Mouse (Mus musculus) spleen, postnatal 36 days (tissue): ENCODE results near the gene Sema3b.

Experiments used
- DNase-seq, 2 experiments: peaks; one replicate each; pipeline ENCODE4 v3.0.0; 2022; ENCODE audit warnings: low spot score in 2 of 2, mixed read lengths in 1 of 2

The Sema3b gene

DNA sequence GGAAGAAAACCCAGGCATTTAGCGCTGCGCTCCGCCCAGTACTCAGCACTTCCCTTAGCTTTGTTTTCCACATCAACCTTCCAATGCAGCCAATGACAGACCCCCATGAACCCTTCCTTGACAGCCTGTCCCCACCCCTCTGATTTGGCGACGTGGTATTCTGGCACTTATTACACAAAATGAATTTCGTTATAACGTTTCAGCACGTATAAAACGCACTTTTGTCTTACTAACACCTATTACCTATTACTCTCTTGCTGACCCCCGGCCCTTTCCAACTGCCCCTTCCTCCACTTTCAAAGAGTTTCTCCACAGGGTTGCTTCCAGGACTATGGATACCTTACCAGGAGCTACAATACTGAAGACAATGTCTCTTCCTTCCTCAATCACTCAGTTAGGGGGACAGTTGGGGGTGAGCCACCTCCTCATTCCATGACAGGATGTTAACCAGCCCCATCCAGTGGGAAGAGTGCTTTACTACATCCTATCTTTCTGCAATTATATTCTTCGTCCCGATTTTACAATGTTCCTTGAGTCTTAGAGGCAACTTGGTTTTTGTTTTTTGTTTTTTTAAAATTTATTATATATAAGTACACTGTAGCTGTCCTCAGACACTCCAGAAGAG lies 4.0 kb upstream of the Sema3b start:
- no peak for DNase-seq

DNA sequence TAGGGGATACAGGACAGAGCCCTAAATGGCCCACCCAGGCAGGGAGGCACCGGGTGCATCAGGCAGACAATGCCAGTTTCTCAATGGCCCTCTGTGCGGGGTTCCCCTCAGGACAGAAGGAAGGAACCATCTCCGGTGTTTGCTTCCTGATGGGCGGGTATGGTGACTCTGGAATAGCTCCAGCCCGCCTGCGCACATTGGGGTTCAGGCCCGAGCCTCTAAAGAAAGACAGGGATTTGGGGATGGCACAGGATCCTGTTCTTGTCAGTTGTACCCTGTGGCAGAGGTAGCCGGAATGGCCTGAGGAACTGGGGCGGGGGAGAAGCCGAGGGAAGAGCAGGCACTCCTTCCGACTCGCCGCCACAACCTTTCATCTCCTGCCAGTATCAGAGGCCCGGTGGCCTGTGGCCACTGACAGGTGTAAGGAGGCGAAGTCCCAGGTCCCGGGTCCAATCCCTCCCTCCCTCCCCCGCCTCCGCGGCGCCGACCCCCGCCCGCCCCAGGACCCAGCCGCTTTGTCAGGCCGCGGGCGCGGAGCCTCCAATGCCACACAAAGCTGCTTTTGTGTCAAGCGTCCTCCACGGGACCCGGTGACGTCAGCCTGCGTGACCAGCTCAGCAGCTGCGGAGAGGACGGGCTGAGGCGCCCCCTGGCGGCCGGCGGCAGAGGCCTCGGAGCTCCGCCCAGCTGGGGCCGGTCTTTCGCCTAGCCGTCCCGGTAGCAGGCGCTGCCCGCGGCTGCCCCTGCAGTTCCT lies 3.3 kb upstream of the Sema3b start:
- DNase-seq, result peak; percentile 95

DNA sequence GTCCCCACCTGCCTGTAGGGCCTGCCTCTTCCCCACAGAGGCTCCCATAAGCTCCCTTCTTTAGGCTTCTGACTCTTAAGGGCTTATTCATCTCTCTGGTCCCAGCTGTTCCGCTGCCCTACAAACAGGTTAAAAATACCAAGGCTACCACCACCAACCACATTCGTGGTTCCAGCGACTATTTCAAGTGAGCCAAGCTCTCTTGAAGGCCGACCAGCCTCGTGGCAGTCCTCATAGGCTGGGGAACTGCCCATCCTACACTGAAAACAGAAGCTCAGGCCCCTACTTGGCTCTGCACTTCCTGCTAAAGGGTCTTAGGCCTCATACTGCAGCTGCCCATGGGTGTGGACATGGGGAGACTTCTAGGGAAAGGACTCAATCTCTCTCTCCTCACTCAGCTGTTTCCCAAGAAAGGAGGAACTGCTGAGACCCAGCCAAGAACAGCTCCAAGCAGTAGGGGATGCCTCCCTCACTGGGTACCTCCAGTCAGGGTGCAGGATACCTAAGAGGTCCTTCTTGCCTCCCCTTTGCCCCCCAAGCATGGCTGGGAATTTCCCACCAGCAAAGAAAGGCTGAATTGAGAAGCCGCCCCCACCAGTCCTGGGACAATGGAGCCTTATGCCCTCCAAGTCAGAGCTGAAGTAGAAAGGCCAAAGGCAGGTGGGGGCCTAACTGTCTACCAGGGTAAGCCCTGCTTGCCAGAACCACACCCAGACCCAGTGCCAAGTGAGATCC lies 2.6 kb upstream of the Sema3b start:
- no peak for DNase-seq

DNA sequence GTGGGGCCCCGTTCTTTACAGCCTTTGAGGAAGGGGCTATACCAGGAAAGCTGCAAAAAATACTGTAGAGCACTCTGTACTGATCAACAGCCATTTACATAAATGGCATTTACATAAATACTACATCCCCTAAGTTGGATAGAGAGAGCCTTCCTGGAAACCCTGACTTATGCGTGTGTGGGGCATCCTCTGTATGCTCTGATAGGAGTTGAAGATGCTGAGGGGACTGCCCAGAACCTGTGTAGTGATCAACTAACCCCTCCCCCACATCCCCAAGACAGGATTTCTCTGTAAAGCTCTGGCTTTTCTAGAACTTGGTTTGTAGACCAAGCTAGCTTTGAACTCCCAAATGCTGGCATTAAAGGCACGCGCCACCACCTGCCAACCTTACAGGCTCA lies 403 bp upstream of the Sema3b start:
- DNase-seq, result no peak

DNA sequence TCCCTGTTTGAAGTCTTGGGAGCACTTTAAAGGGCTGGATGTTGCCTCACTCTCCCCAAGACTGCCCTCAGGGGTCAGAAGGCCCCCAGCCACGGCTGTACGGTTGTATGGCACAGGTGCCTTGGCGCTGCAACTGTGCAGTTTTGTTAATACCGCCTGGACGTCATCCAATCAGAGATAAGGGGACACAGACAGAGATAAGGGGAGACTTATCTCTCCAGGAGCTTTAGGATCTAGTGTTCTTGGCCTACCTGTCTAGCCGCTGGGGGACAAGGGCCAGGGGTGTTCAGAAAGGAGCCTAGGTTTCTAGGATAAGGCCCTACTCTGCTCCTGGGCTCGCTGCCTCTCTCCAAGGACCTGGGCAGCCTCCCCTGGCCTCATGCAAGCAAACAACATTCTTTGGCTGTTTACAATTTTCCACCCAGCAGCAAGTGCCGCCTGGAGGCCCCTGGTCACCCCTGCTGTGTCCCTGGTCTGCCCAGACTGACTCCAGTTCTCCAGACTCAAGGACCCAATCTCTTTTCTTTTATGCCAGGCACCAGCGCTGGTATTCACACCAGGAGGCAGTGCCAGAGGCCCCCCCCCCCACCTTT lies 1.3 kb downstream of the Sema3b start:
- no peak for DNase-seq

DNA sequence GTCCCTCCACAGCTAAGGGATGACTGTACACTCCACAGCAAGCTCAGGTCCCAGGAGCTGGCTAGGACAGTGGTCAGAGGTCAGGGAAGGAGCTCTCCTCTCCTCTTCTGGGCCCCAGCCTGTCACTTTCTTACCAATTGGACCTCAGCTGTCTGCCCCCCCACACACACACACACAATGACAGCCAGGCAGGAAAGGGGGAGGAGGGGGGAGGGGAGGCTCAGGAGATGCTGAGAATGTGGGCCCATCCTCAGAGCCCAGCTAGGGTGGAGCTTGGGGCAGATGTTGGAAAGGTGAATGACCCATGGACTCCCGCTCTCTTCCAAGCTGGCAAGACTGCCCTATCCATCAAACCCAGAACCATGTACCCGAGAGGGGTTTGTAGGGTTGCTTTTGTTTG lies 2.0 kb downstream of the Sema3b start:
- DNase-seq, result no peak

DNA sequence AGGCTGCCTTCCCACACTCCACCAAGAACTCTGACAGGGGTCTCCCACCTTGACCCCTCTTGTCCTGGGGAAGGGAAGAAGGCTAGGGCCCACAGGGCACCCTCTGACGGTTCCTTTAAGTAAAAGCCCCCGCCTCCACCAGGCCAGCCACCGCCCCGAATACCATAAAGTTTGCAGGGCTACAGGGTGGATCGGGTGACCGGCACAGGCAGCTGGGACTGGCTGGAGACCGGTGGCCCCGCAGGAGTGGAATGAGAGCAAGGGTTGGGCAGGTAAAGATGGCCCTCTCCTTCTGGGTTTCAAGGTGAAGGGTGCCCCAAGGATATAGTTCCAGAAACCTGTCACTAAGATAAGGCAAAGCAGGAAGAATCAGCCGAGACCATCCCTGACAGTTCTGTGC lies 2.4 kb downstream of the Sema3b start:
- DNase-seq, result no peak

DNA sequence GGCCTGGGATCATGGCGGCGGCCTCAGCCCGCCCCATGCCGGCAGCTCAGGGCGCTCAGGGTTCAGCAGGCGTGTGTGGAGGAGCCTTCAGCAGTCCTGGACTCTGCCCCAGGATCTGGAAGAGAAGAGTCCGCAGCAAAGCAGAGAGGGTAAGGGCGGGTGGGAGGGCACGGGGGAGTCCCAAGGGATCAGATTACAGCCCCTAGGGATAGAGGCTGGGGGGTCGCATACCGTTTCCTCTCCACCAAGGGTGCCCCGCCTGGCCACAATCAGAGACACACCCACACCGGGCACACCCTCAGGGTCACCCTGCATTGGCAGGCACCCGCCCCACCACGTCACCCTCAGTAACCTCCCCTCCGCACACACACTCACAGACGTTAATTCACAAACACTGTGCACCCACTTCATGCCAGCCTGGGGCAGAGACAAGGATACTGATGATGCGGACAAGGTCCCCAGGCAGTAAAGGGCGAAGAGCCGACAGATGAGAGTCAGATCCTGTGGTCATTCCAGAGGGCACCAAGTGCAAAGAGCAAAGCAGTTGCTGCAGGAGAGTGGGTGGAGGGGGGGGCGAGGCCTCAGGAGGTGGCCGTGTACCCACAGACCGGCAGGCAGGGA lies 3.9 kb downstream of the Sema3b start:
- no peak for DNase-seq

DNA sequence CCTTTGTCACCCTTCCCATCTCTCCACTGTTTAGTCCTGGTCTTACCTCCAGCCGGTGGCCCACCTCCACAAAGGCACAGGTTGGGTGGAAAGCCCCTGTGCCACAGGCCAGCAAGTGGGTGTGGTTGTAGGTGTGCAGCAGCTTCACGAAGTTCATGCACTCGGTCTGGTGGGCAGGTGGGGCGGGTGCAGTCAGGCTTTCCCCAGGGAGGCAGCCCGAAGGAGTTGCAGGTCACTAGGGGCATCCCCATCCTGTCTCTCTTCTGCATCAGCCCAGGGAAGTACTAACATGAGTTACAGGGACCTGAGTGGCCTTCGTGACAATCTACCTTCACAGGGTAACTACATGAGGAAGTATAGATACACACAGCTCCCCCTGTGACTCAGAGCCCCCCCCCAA lies 5.8 kb downstream of the Sema3b start:
- peak; percentile 66 to 70 for DNase-seq

DNA sequence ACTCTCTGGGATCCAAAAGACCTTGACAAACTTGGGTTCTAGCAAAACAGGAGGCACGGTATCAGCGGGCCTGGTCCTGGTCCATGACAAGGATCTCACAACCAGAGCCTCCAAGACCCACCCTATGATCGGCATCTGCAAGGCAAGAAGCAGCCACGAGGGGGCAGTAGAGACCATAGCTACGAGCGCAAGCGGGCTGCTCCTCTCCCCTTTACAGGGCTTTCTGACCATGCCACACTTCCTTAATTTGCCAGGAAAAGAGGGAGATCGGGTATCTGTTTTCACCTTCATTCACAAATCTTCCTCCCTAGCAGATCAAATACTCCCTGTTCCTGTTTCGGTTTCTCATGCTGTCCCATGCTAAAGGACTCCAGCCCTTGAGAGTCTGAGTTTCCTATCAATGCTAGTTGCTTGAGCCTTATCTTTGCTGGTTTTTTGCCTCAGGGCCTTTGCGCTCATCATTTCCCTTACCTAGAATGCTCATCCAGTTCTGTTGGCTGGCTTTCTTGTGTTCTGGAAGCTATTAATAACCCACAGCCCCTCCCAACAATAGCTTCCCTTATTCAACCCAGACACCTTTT lies 6.9 kb downstream of the Sema3b start:
- DNase-seq, result peak; percentile 81 to 84

DNA sequence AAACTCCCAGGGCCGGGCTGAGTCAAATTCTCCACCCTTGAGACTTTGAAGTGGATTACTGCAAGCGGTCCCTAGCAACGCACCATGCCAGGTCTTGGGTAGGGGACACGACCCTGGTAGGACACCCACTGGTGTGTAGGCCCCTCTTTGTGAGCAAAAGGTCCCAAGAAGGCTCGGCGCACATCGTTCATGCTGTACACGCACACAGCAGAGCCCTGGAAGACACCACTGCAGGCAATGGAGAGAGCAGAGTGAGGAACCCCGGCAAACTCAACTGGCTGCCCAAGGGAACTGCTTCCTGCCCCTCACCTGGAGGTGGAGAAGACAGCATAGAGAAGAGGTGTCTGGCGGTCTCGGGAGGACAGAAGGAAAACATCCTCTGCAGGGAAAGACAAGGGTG lies 7.8 kb downstream of the Sema3b start:
- DNase-seq, result no peak

DNA sequence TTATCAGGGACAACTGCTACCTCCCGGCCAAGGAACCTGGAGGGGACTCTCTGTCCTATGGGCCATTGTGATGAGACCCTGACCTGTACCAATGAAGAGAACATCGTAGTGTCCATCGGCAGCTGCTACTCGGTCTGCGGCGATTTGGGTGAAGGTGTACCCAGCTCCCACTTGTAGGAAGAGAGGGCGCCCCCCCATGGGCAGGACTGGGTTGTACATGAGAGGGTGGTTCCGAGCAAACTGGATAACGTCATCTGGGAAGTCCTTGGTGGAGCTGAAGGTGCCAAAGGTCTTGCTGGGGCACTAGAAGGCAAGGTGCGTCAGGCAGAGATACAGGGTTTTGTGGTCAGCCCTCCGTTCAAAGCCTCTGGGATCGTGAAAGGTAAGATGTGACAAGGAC lies 8.3 kb downstream of the Sema3b start:
- no peak for DNase-seq

DNA sequence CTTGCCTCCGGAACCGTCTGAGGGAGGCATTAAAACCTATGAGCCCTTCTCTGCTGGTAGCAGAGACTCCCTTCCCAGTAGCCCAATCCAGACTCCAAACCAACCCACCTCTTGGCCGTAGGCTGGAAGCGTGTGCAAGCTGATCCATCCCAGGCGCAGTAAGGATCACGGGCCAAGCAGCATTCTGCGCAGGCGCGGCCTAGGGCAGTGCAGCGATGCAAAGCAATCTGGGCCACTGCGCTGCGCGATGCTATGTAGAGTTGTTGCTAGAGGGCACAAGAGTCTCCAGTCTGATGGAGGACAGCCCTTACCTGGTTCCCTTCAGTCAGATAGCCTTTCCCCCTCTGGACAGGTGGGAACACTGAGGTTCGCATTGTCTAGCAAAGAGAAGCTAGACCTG lies 9.2 kb downstream of the Sema3b start:
- no peak for DNase-seq

DNA sequence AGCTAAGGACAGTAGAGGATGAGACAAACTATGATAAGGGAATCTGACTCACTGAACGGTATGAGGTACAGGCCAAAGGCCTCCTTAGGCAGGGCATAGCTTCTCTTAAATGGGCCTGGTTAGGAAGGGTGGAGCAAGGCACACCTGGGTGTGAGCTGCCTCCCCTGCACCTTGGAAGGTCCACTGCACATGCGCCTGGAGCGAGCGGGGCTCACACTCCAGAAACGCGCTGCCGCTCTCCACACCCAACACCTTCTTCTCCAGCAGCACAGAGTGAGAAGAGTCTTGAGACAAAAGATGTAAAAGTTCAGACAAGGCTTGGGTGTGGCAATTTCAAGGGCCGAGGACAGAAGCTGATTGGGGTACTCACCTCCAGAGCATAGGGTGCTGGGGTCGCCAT lies 9.6 kb downstream of the Sema3b start:
- no peak for DNase-seq

DNA sequence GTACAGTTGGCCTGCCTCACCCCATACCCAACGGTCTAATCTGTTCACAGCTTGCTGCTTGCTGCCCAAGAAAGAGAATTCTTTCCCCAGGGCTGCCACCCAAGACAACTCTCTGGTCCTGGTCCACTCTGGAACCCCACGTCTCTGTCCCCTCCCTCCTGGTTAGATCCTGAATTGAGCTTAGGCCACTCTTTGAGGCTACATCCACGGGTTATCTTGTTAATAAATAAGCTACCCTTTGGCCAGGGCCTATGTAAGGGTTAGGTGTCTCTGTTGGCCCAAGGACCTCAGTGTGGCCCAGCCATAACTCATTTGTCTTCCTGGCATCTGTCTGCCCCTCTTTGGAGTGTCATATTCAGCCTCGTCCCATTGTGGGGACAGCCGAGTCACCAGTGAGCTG lies 10.6 kb downstream of the Sema3b start:
- DNase-seq, result no peak

DNA sequence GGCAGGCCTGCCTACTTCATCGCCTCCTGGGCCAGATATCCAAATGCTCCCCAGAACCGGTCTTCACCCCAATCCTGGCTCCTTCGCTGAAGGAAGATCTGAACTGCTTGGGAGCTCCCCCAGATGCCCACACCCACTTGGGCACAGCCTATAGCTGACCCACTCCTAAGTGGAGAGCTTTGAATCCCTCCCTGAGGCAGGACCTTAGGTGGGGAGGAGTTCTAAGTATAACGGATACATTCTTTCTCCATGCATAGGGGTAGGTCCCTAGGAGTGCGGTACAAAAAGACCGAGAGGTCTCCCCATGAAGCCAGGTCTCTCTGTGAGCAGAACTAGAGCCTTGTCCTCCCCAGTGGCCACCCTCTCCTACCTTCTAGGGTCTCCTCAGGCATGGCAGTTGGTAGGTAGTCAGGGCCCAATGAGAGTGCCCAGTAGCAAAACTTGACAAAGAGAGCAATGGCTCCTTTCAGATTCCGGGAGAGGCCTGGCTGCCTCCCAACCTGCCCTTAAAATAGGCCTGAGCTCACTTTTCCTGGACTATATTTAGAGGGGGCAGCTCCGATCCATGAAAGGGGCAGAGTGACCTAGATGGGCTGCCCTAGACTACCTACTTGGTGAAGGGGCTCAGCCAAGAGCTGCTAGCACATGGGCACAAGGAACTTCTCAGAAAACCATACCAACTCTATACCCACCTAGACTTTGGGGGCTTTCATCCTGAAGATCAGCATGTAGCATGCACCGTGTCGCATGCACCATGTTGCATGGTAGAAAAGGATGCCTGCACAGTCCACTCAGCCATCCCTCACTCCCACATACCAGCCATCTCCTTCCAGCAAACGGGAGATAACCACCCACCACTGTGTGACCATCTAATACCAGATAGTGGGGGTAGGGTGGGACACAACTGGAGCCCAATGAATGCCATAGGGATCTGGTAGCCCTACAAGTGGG lies 12.1 kb downstream of the Sema3b start:
- no peak for DNase-seq

DNA sequence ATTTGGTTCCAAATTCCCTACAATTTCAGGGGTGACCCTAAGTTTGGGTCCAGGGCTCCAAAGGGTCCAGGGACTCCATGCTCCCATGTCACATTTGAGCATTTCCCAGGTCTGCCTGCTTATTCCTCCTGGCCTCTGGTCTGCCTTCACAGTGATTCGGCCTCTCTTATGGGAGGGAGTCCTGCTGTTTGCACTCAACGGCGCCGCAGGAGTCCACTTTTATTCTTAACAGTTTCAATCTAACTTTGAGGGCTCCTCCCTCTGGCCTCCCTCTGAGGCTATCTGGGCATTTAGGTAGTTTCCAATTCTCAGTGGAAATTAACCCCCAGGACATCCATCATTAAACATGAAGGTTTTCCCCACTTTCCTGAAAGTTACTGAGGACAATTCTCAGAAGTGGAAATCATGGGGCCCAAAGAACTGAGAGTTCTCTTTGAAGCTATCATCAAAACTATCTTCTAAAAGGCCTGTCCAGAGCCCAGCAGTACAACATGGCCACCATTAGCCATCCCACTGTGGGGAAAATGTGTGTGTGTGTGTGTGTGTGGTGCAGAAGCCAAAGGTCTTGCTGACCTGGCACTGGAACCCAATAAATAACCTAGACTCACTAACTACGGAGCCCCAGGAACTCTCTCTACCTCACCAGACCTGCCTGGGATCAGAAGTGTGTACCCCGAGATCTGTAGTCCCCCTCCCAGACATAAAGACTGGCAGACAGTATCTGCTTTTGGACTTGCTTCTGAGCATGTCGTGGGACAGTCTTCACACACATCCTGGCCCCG lies 14.6 kb downstream of the Sema3b start:
- no peak for DNase-seq

DNA sequence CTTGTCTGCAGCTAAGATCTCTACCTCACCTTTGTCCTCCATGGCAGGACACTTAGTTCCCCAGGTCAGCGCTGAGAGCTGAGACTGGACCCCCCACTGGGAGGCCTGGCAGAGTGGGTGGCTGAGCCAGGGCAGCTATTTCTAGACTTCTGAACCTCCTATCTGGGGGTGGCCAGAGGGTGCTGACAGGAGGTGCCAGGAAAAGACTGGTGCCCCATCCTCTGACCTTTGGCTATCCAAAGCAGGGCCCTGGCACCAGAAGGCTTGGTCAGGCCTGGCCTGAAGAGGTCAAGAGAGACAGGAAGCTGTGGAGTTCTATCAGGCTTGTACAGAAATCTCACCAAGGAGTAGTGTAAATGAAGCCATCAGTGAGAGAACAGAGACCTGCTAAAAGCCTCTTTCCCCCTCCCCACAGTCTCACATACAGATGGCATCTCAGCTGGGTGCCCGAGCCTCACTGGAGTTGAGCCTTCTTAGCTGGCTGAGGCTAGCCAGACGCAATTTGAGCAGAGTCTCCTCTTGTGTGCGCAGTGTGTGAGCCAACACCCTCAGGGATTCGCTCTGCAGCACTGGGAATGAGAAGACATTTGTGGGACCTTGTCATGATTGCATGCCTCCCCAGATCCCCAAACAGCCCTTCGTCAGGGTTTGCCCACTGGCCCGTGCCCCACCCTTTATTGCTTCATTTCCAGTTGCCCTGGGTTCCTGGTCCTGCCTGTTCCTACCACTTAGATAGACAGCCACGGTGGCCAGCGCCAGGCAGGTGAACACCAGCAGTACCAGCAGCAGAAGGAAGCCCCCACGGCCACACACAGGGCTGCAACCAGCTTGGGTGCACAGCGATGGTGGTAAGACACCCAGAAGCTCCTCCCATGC lies 15.7 kb downstream of the Sema3b start:
- DNase-seq, result no peak

DNA sequence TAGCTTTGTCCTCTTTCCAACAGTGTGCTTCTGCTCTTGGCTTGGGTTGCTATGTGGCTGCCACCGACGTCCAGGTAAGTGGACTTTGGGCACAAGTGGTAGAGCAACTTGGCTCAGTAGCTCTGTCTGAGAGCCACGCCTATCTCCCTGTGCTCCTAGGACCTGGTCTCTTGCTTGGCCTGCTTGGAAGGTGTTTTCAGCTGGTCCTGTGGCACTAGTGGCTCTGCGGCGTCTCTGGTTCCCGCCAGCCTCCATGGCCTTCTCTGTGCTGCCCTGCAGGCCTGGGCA lies 18.3 kb downstream of the Sema3b start:
- DNase-seq, result no peak
